Mouse (Mus musculus) duodenum, adult 2 months (tissue): ENCODE measurements around the gene Usf3. TPM values are rescaled to one million over a fixed set of nuclear protein-coding genes. Genes with fewer than 3 reads are reported as not detected.

Source experiments
- polyA plus RNA-seq: library from polyadenylated mRNA; depleted of rRNA; stranded (reverse); fragments of >200 nt; gene quantifications from 2 replicates; pipeline ENCODE4 v1.2.3, GENCODE M21; 2012; ENCODE audit warnings: low replicate concordance; rRNA removed

Gene Usf3
- 3.1 and 5.0 TPM in 2 replicates for polyA plus RNA-seq

DNA sequence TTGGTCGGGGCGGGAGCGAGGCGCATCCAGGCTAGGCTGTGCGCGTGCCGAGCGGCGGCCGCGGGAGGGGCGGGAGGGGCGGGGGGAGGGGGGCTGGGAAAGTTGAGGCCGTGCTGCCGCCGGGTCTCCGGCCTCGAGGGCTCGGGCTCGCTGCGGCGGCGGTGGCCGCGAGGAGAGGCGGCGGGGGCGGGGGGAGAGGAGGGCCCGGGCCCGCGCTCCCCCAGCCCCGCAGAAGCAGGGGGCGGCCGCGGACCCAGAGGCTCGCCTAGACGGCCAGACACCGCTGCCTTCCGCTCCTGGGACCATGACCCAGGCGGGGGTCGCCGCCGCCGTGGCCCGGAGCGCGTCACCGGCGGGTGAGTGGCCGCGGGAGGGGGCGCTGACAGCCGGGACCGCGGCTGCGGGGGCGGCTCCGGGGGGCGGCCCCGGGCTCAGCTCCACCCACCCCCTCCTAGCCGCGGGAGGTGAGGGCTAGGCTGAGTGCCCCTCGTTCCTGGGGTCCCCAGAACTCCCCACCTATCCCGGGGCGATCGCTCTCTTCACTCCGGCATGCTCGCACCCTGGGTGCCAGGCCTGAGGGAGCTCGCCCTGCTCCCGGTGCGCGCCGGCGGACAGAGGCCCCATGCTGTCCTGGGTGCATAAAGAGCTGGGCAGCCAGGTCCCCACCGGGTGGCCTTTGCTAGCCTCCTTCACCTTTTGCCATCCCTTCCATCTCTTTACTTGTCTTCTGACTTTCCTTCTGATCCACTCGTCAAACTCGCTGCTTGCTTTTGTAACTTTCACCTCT lies at the start of gene Usf3:
Usf3 (plus strand) TSS at position 92 of the 787 bp plus-strand sequence.

GRCm38 (mm10) chr16:44139536-44140185 lies 33.4 kb upstream of the Usf3 start, which contains the start of the genes Atp6v1a and Naa50:
Gene Atp6v1a, minus strand, starts transcription at chr16:44139705.
Gene Naa50, plus strand, starts transcription at chr16:44139830.

Other genes starting within 250 kb of the Usf3 start
- 1.9 and 5.1 TPM in 2 replicates for gene Qtrt2, start 246.4 kb upstream of the Usf3 start, polyA plus RNA-seq
- 1.9 and 3.9 TPM in 2 replicates for gene Zdhhc23, start 193.5 kb upstream of the Usf3 start, polyA plus RNA-seq
- 0.23 and 0.65 TPM in 2 replicates for gene Gramd1c, start 109.9 kb upstream of the Usf3 start, polyA plus RNA-seq
- gene Atp6v1a, start 33.5 kb upstream of the Usf3 start, polyA plus RNA-seq, result 2.3 and 2.8 TPM in 2 replicates
- gene Naa50, start 33.4 kb upstream of the Usf3 start, polyA plus RNA-seq, result 5.6 and 6.0 TPM in 2 replicates
- gene Sidt1, start 159.9 kb downstream of the Usf3 start, polyA plus RNA-seq, result 1.3 and 3.9 TPM in 2 replicates
- gene Spice1, start 173.9 kb downstream of the Usf3 start, polyA plus RNA-seq, result 1.3 and 2.1 TPM in 2 replicates
- not detected in 2 replicates for gene Cfap44, start 221.6 kb downstream of the Usf3 start, polyA plus RNA-seq